In genomic region chr15:12577054-12577696, GRCm38 (mm10) we compare ENCODE assay signal across 7 mouse cellular contexts.
DNase-seq lines count a peak whose midpoint lies in the region; ATAC-seq lines count a peak whose summit lies in the region.

No protein-coding gene starts in this region.

- no peaks in the 10 kb centered on the region for H3K27me3 ChIP-seq in forebrain, embryonic 11.5 days (ENCODE audit: control insufficient read depth, insufficient read depth, low read length)
- no peaks in the 10 kb centered on the region for H3K27me3 ChIP-seq in neural tube, embryonic 14.5 days (ENCODE audit: control insufficient read depth, insufficient read depth, low read length)

- 0 out of 2 replicates have a peak, but pooled peaks cover 2% of the 10 kb centered on the region for H3K4me1 ChIP-seq in forebrain, embryonic 11.5 days (replicated peaks; ENCODE audit: control insufficient read depth, insufficient read depth, low read length)
- no peaks in the 10 kb centered on the region for H3K4me1 ChIP-seq in neural tube, embryonic 14.5 days (ENCODE audit: control insufficient read depth, insufficient read depth, low read length)

- H3K4me3 ChIP-seq in forebrain, embryonic 11.5 days (ENCODE audit: low read depth, low read length), result no peak overlapping the region
- no peak overlapping the region for H3K4me3 ChIP-seq in neural tube, embryonic 14.5 days (ENCODE audit: low read depth, low read length)

- ATAC-seq in forebrain, embryonic 11.5 days (replicated peaks; ENCODE audit: low FRiP score), result 0 out of 2 replicates have a peak, but pooled peaks have one; percentile 55
- peak; percentile 75 for ATAC-seq in neural tube, embryonic 14.5 days (ENCODE audit: low read depth)

- peak; percentile 77 for DNase-seq in MEL-GATA-1-ER (ENCODE audit: extremely low read depth, low read depth)
- DNase-seq in c-Kit-positive CD71-negative TER-119-negative erythroid progenitor cells, embryonic 14.5 days (ENCODE audit: low read depth), result peak; percentile 36
- no peak for DNase-seq in forebrain, embryonic 11.5 days (ENCODE audit: low spot score)
- peak; percentile 43 to 56 for DNase-seq in heart, postnatal 36 days
- peak; percentile 54 to 64 for DNase-seq in kidney, postnatal 36 days
- peak; percentile 24 to 53 for DNase-seq in lung, adult 18-20 months

- intact Hi-C loops in heart, postnatal 36 days (cut with DNase I), result loop anchor here (1.0 to 10.0 kb wide), 3 partner anchors 206 to 382 kb away; no protein-coding TSS in a partner anchor

- H3K36me3 ChIP-seq in forebrain, embryonic 11.5 days (ENCODE audit: control insufficient read depth, insufficient read depth, low read length), result no peaks in the 10 kb centered on the region
- H3K36me3 ChIP-seq in neural tube, embryonic 14.5 days (ENCODE audit: control insufficient read depth, insufficient read depth, low read length), result no peaks in the 10 kb centered on the region

- no peaks in the 10 kb centered on the region for H3K9me3 ChIP-seq in forebrain, embryonic 11.5 days (ENCODE audit: control insufficient read depth, low read length)
- no peaks in the 10 kb centered on the region for H3K9me3 ChIP-seq in neural tube, embryonic 14.5 days (ENCODE audit: control insufficient read depth, low read length)

- H3K4me2 ChIP-seq in forebrain, embryonic 11.5 days (ENCODE audit: low read depth, low read length, severe bottlenecking), result no peak overlapping the region
- H3K4me2 ChIP-seq in neural tube, embryonic 14.5 days (ENCODE audit: low read depth, low read length), result no peak overlapping the region

- WGBS in forebrain, embryonic 11.5 days, result 28% methylated on average over 11 of the region's 11 CpGs
- WGBS in neural tube, embryonic 14.5 days, result 25% methylated on average over 11 of the region's 11 CpGs

- peak overlapping the region; percentile 23 for H3K9ac ChIP-seq in forebrain, embryonic 11.5 days (ENCODE audit: low read length)
- no peak overlapping the region for H3K9ac ChIP-seq in neural tube, embryonic 14.5 days (replicated peaks; ENCODE audit: low read depth, low read length)

- H3K27ac ChIP-seq in forebrain, embryonic 11.5 days (ENCODE audit: low read depth, low read length), result no peak overlapping the region
- no peak overlapping the region for H3K27ac ChIP-seq in neural tube, embryonic 14.5 days (ENCODE audit: low read depth, low read length)
